Mouse (Mus musculus) fat pad, adult 2 months (tissue): Measurements from ENCODE around the gene Srd5a2.
"Not testable (repeated sequence)": the region's sequence is repeated elsewhere in the genome, so short reads cannot be mapped to it uniquely, and the experiment has no call there.

Source experiments
- DNase-seq: peaks from one replicate; pipeline ENCODE4 v3.0.0-alpha.2; 2011; ENCODE audit warnings: low read depth, low spot score; ENCODE audit errors: extremely low read depth

Gene Srd5a2

GRCm38 (mm10) chr17:74047210-74048082 is at the start of gene Srd5a2:
Gene Srd5a2 (minus strand): TSS chr17:74047916.
- DNase-seq: no peak

GRCm38 (mm10) chr17:74088886-74089678 is 41.4 kb upstream of the Srd5a2 start:
- peak; percentile 90 for DNase-seq

- no peak for DNase-seq
Observed at GRCm38 (mm10) chr17:74088016-74088415, 40.3 kb upstream of the Srd5a2 start.

- no peak for DNase-seq
Observed at GRCm38 (mm10) chr17:74083370-74083769, 35.7 kb upstream of the Srd5a2 start.

GRCm38 (mm10) chr17:74080076-74080615 is 32.4 kb upstream of the Srd5a2 start:
- DNase-seq: no peak

- DNase-seq: no peak
Observed at GRCm38 (mm10) chr17:74078776-74079495, 31.2 kb upstream of the Srd5a2 start.

GRCm38 (mm10) chr17:74073067-74073466 is 25.4 kb upstream of the Srd5a2 start:
- DNase-seq: not testable (repeated sequence)

- not testable (repeated sequence) for DNase-seq
Observed at GRCm38 (mm10) chr17:74062763-74063162, 15.0 kb upstream of the Srd5a2 start.

- DNase-seq: no peak
Observed at GRCm38 (mm10) chr17:74048229-74048816, 607 bp upstream of the Srd5a2 start.

GRCm38 (mm10) chr17:74043754-74044153 is 4.0 kb downstream of the Srd5a2 start:
- peak; percentile 93 for DNase-seq

GRCm38 (mm10) chr17:74020526-74021203 is 27.1 kb downstream of the Srd5a2 start:
- DNase-seq: no peak

GRCm38 (mm10) chr17:74018281-74018680 is 29.4 kb downstream of the Srd5a2 start:
- no peak for DNase-seq

- no peak for DNase-seq
Observed at GRCm38 (mm10) chr17:74017649-74018048, 30.1 kb downstream of the Srd5a2 start.

- no peak for DNase-seq
Observed at GRCm38 (mm10) chr17:74015128-74015527, 32.6 kb downstream of the Srd5a2 start.

- no peak for DNase-seq
Observed at GRCm38 (mm10) chr17:74008680-74009079, 39.0 kb downstream of the Srd5a2 start.

GRCm38 (mm10) chr17:74007001-74007400 is 40.7 kb downstream of the Srd5a2 start:
- DNase-seq: no peak

- DNase-seq: no peak
Observed at GRCm38 (mm10) chr17:74002396-74002795, 45.3 kb downstream of the Srd5a2 start.

GRCm38 (mm10) chr17:73995907-73996645 is 51.6 kb downstream of the Srd5a2 start:
- DNase-seq: no peak

GRCm38 (mm10) chr17:73991264-73991663 is 56.5 kb downstream of the Srd5a2 start:
- no peak for DNase-seq
